Mouse (Mus musculus) lung, postnatal 4 days (tissue): ENCODE measurements at regions not wholly inside any gene's neighbourhood (a gene's known extent, or its start where the extent isn't known, plus 50 kb on each side); places are given as distances from the start of the nearest gene placed in this dataset.

Source experiments
- DNase-seq, 2 experiments: peaks; one replicate each; pipeline ENCODE4 v3.0.0; 2021

DNA sequence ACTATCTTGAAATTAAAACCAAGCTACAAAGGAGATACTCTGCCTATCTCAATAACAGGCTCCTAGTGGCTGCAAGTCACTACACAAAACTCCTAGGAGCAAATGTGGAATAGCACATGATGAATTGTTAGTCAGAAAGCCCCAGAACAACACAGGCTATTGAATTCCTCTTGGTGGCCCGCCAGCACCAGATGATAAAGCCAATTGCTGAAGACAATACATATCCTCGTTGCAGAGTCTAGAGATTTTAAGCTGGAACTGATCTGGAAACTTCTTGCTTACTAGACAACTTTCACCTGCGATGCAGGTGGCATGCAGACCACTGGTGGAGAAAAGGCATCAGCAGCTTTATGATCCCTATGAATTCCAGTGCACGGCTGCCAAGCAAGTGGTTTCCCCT is 126.5 kb upstream of the Eya4 start:
- DNase-seq = no peak

DNA sequence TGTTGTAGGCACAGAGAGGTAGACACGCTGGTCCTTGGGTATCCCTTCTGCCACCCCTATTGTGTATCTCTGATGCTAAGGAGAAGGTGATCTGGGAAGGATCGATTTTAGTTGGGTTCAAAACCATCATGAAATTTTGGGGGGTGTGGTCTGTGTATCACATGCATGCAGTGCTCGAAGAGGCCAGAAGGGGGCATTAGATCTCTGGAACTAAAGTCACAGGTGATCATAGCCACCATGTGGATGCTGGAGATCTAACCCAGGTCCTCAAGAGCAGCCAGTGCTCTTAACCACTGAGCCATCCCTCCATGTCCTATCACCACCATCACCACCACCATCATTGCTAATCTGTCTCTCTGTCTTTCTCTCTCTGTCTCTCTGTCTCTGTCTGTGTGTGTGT is 100.4 kb upstream of the Eya4 start:
- DNase-seq = no peak

DNA sequence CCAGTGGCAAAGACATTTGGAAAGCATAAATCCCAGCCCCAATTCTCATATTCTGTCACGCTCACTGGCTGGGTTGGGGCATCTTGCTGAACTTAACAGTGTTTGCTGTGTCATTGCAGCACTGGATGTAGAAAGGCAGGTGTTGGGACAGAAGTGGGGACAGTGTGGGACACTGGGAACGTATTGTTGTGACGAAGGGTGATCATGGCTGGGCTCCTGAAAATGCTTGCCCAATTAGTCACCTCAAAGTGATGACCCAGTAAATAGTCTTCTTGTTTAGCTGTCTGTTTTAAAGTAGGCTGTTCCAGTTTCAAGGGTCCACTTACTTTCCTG is 100.0 kb upstream of the Eya4 start:
- DNase-seq = no peak

DNA sequence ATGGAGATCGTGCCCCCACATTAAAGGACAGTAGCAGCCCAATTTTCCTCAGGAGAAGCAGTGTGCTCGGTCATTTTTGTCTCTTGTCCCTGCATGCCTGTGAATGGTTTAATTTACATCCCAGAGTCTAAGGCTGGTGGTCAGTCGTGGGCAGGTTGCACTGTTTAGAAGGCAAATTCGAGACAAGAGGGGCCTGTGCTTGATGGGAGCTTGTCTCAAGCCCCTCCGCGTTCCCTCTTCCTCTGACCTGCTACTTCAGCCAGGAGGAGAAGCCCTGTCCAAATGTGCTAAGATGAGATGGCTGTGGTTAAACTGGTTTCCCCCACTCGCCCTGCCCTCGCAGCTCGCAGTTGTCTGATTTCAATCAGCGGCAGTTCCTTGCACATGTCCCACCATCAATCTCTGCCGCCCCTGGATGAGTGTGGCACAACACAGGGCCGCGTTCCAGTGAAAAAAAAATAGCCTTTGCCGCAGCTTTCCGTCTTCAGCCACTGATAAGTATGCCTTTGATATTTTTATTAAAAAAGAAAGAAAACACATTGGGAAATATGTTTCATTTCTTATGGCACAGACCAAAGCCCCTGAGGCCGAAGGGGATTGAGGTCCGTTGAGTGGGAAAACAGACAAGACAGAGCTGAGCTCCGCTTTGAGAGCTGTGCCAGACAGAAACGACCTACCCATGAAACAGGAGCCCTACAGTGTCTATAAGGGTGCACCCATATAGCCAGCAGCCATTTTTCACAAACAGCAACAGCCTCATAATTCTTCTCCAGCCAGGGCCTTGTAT is 99.5 kb upstream of the Eya4 start:
- peak in 1 of 2 experiments; percentile 28 for DNase-seq

DNA sequence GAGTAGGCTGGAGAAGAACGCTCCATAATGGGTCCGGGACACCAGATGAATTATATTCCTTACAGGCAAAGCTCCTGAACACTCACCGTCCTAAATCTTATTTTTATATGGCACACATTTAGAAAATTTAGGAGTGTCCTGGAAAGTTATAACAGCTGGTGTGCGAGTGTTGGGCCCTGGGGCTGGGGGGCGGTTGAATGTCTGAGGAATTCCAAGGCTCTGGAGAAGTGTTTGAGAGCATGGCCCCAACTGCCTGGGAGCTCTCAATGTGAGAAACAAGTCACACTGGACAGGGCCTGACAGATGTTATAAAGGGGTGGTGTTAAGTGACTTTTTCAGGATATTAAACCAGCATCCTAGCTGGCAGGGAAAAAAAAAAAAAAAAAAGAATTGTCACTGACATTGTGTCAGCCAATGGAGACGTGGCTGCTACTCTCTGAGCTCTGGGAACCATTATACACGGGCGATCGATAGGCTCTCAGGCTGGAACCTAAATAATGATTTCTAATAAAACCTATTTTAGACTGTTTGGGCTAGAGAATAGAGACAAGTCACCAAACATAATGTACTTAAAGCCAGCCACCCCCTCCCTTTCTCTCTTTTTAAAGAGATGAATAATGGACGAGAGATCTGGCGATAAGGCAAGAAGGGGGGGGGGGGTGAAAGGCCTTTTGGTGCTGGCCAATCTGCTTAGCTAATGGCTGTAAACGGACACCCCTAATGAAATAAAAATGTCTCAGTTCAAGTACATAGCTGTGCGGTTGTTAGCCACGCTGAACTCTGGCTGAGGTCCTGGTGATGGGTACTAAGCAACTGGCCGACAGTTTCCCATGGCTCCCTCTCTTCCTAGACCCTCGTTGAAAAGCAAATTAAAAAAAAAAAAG is 98.6 kb upstream of the Eya4 start:
- DNase-seq = no peak

DNA sequence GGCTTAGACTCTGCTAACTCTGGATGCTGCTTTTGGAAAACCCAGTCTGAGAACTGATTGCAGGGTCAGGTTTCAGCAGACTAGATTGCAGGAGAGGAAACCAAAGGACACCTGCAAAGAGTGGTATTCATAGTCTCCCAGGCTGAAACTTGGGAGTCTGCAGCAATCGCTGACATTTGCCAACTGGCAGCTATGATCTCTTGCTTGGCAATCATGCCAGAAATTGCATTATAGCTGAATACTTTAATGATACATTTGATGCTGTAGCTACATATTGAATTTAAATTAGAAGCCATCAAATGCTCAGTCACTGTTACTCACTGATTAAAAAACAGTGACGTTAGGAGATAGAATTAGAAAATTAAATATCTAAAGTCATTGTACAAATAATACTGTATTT is 79.8 kb upstream of the Eya4 start:
- DNase-seq = no peak

DNA sequence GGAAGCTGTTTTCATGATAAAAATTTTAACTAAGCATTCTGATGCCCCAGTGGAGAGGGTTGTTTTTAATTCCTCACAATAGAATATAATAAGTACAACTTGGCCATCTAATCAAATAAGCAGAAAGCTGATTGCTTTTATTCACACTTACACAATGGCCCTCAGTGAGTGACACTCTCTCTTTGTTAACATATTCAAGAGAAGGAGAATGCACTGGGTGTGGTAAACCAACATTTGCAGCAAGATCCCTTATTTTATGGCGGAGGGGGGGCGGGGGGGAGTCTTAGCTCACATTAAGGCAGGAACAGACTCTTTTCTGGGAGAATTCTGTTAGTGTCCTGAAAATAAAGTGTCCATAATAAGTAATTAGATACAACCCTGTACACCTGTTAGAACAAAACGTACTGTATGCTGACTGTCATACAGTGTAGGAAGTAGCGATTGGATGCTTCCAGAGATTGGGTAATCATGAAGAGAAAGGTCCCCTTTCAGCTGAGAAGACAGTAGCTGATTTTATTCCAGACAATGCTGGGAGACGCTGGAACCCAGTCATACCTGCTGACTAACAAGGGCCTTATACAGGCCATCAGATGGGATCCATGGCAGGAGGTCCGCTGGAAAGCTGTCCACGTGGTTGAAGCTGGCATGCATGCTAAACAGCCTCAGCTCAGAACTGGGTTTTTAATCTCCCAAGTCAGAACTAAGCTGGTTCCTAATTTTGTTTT is 63.4 kb upstream of the Eya4 start:
- DNase-seq = no peak

DNA sequence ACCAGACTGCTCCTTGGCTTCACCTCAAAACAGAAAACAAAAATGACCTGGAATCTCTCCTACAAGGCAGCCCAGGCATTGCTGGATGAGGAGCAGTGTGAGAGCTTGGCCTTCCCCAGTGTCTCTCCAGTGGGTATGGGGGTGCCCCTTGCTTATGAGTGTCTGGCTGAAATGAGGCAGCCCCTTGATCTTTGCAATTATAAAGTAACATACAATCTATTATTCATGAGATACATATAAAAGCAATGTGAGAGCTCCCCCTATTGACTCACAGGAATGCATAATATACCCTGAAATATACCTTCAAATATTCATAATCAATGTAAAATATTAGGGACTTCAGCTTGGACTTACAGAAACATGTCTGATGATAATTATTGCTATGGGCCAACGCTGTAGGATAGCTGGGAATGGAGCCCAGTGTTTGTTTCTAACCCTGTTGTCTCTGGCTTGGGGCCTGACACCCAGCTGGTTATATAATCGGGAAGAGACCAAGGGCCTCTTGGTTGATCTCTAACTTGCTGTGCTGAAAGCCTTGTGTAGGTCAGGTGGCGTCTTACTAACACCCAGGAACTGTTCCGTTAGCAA is 52.9 kb upstream of the Eya4 start:
- DNase-seq = peak in 1 of 2 experiments; percentile 22
